Mouse (Mus musculus) CH12F3 (cell line): Measurements from ENCODE around the gene Sult5a1.

ENCODE experiments used
- in situ Hi-C: fragments of 300-500 bp; cut with MboI; formaldehyde crosslinking; loops from 2 replicates; pipeline ENCODE4 v1.14.3; 2020; ENCODE audit warnings: low sequenced_read_pairs

Sult5a1 gene

GRCm38 (mm10) chr8:123157888-123158465, at the start of gene Sult5a1:
TSS of gene Sult5a1 (minus strand) at chr8:123158315.
- in situ Hi-C loops: no loop called here

- in situ Hi-C loops: loop anchor here (5.0 kb wide), 1 partner anchor 96 kb away; no protein-coding TSS in a partner anchor
Measured at GRCm38 (mm10) chr8:123203571-123203970, 45.5 kb upstream of the Sult5a1 start.

- in situ Hi-C loops: loop anchor here (5.0 kb wide), 1 partner anchor 95 kb away; no protein-coding TSS in a partner anchor
Measured at GRCm38 (mm10) chr8:123202288-123202687, 44.2 kb upstream of the Sult5a1 start.

- in situ Hi-C loops: loop anchor here (5.0 to 10.0 kb wide), 3 partner anchors 65 to 295 kb away; no protein-coding TSS in a partner anchor
Measured at GRCm38 (mm10) chr8:123199864-123200263, 41.7 kb upstream of the Sult5a1 start.

- in situ Hi-C loops: loop anchor here (10.0 kb wide), 2 partner anchors 62 to 292 kb away; no protein-coding TSS in a partner anchor
Measured at GRCm38 (mm10) chr8:123197016-123197415, 38.9 kb upstream of the Sult5a1 start.

- in situ Hi-C loops: loop anchor here (10.0 kb wide), 2 partner anchors 59 to 289 kb away; no protein-coding TSS in a partner anchor
Measured at GRCm38 (mm10) chr8:123193771-123194170, 35.7 kb upstream of the Sult5a1 start.

GRCm38 (mm10) chr8:123191908-123192307, 33.8 kb upstream of the Sult5a1 start:
- in situ Hi-C loops: loop anchor here (10.0 kb wide), 2 partner anchors 57 to 287 kb away; no protein-coding TSS in a partner anchor

- in situ Hi-C loops: loop anchor here (10.0 kb wide), 2 partner anchors 56 to 286 kb away; no protein-coding TSS in a partner anchor
Measured at GRCm38 (mm10) chr8:123190678-123191077, 32.6 kb upstream of the Sult5a1 start.

- in situ Hi-C loops: no loop called here
Measured at GRCm38 (mm10) chr8:123188841-123189240, 30.7 kb upstream of the Sult5a1 start.

GRCm38 (mm10) chr8:123188006-123188405, 29.9 kb upstream of the Sult5a1 start:
- in situ Hi-C loops: no loop called here

- in situ Hi-C loops: no loop called here
Measured at GRCm38 (mm10) chr8:123185566-123186409, 27.7 kb upstream of the Sult5a1 start, which contains the start of gene Dpep1. TSS of gene Dpep1 (plus strand) at chr8:123186242.

GRCm38 (mm10) chr8:123181391-123181790, 23.3 kb upstream of the Sult5a1 start:
- in situ Hi-C loops: no loop called here

- in situ Hi-C loops: no loop called here
Measured at GRCm38 (mm10) chr8:123156070-123156773, 1.9 kb downstream of the Sult5a1 start.

- in situ Hi-C loops: no loop called here
Measured at GRCm38 (mm10) chr8:123155177-123155576, 2.9 kb downstream of the Sult5a1 start.

GRCm38 (mm10) chr8:123150737-123151171, 7.4 kb downstream of the Sult5a1 start:
- in situ Hi-C loops: no loop called here

- in situ Hi-C loops: no loop called here
Measured at GRCm38 (mm10) chr8:123146390-123146789, 11.7 kb downstream of the Sult5a1 start.

GRCm38 (mm10) chr8:123145279-123145678, 12.8 kb downstream of the Sult5a1 start:
- in situ Hi-C loops: no loop called here

- in situ Hi-C loops: no loop called here
Measured at GRCm38 (mm10) chr8:123141741-123142462, 16.2 kb downstream of the Sult5a1 start.

GRCm38 (mm10) chr8:123138741-123139140, 19.4 kb downstream of the Sult5a1 start:
- in situ Hi-C loops: loop anchor here (10.0 kb wide), 1 partner anchor 56 kb away; no protein-coding TSS in a partner anchor

GRCm38 (mm10) chr8:123137645-123138077, 20.5 kb downstream of the Sult5a1 start:
- in situ Hi-C loops: loop anchor here (10.0 kb wide), 1 partner anchor 57 kb away; no protein-coding TSS in a partner anchor
